Mouse (Mus musculus) CH12.LX (cell line): ENCODE measurements at regions not wholly inside any gene's neighbourhood (a gene's known extent, or its start where the extent isn't known, plus 50 kb on each side); places are given as distances from the start of the nearest gene placed in this dataset.

ENCODE experiments used
- DNase-seq: peaks from one replicate; pipeline ENCODE4 v3.0.0-alpha.2; 2013; ENCODE audit errors: extremely low read depth
- H3K27ac ChIP-seq: 2 replicates; pipeline ENCODE4 v1.5.1; 2012; ENCODE audit warnings: low read depth, mild to moderate bottlenecking, control low read depth, moderate library complexity; ENCODE audit not compliant: insufficient read depth
- H3K27me3 ChIP-seq: replicated peaks from 2 replicates; pipeline ENCODE3; 2012; ENCODE audit warnings: inconsistent platforms
- H3K36me3 ChIP-seq, 2 experiments: replicated peaks in 1 of 2; 2 replicates each; pipeline versions ENCODE3 to v1.6.1; 2012; ENCODE audit warnings: inconsistent platforms in 1 of 2, low read length in 1 of 2, mild to moderate bottlenecking in 1 of 2, mixed read lengths in 1 of 2, moderate library complexity in 1 of 2; ENCODE audit not compliant: control insufficient read depth in 1 of 2, insufficient read depth in 1 of 2
- H3K4me1 ChIP-seq, 2 experiments: 2 replicates each; pipeline ENCODE4 v1.6.1; 2012; ENCODE audit warnings: inconsistent platforms in 1 of 2, moderate library complexity in 1 of 2; ENCODE audit not compliant: insufficient read depth in 2 of 2, control insufficient read depth in 1 of 2
- H3K4me2 ChIP-seq: 2 replicates; pipeline ENCODE4 v1.6.1; 2012; ENCODE audit warnings: low read depth, mild to moderate bottlenecking, control low read depth; ENCODE audit not compliant: poor library complexity, insufficient read depth, severe bottlenecking
- H3K4me3 ChIP-seq, 3 experiments: fragments of 150-350 bp in 1 of 3; sonication (generic) in 1 of 3; replicated peaks in 1 of 3; 2 replicates each; pipeline versions ENCODE3 to v1.5.1; 2011 to 2012; ENCODE audit warnings: low read depth in 2 of 3, low read length in 2 of 3, mild to moderate bottlenecking in 2 of 3, moderate library complexity in 2 of 3, control low read depth in 1 of 3, improper control_type of control experiment in 1 of 3, inconsistent platforms in 1 of 3, mixed read lengths in 1 of 3; ENCODE audit not compliant: poor library complexity in 1 of 3
- H3K79me2 ChIP-seq: replicated peaks from 2 replicates; pipeline ENCODE4 v1.6.1; 2012; ENCODE audit warnings: mild to moderate bottlenecking, moderate library complexity; ENCODE audit not compliant: control insufficient read depth, poor library complexity, insufficient read depth, severe bottlenecking; ENCODE audit errors: extremely low read depth
- H3K9ac ChIP-seq: 2 replicates; pipeline ENCODE4 v1.6.1; 2012; ENCODE audit warnings: low read depth, mild to moderate bottlenecking, control low read depth, moderate library complexity; ENCODE audit not compliant: insufficient read depth
- H3K9me3 ChIP-seq: replicated peaks from 2 replicates; pipeline ENCODE3; 2012; ENCODE audit warnings: low read length, inconsistent platforms, mixed read lengths
- BHLHE40 ChIP-seq: IDR thresholded peaks from 2 replicates; pipeline ENCODE4 v1.6.1; 2011; ENCODE audit warnings: mild to moderate bottlenecking, low read depth, low read length, improper control_type of control experiment
- CHD2 ChIP-seq: IDR thresholded peaks from 2 replicates; pipeline ENCODE4 v1.6.1; 2011; ENCODE audit warnings: low read length, improper control_type of control experiment
- CTCF ChIP-seq, 2 experiments: IDR thresholded peaks in 1 of 2; conservative IDR thresholded peaks in 1 of 2; 2 replicates each; pipeline ENCODE4 v1.5.1; 2011 to 2012; ENCODE audit warnings: low read depth in 2 of 2, low read length in 2 of 2, improper control_type of control experiment in 1 of 2, inconsistent platforms in 1 of 2, mild to moderate bottlenecking in 1 of 2, moderate library complexity in 1 of 2
- EP300 ChIP-seq: IDR thresholded peaks from 2 replicates; pipeline ENCODE4 v1.6.1; 2011; ENCODE audit warnings: low read length, improper control_type of control experiment
- ETS1 ChIP-seq: conservative IDR thresholded peaks from 2 replicates; pipeline ENCODE4 v1.6.1; 2012; ENCODE audit warnings: low read depth, mild to moderate bottlenecking, inconsistent platforms, low read length, improper control_type of control experiment, moderate library complexity
- IRF4 ChIP-seq: IDR thresholded peaks from 2 replicates; pipeline ENCODE4 v1.6.1; 2014; ENCODE audit warnings: low read depth, mild to moderate bottlenecking, inconsistent platforms, low read length, improper control_type of control experiment
- JUN ChIP-seq: IDR thresholded peaks from 2 replicates; pipeline ENCODE4 v1.6.1; 2011; ENCODE audit warnings: low read depth, mild to moderate bottlenecking, low read length, improper control_type of control experiment, moderate library complexity; ENCODE audit not compliant: insufficient read depth
- JUND ChIP-seq: conservative IDR thresholded peaks from 2 replicates; pipeline ENCODE4 v1.6.1; 2011; ENCODE audit warnings: low read depth, low read length, improper control_type of control experiment
- KAT2A ChIP-seq: IDR thresholded peaks from 2 replicates; pipeline ENCODE4 v1.6.1; 2012; ENCODE audit warnings: low read length, improper control_type of control experiment, inconsistent platforms; ENCODE audit not compliant: insufficient replicate concordance
- MAFK ChIP-seq: IDR thresholded peaks from 2 replicates; pipeline ENCODE4 v1.6.1; 2011; ENCODE audit warnings: low read length, improper control_type of control experiment; ENCODE audit not compliant: insufficient replicate concordance
- MAX ChIP-seq: IDR thresholded peaks from 2 replicates; pipeline ENCODE4 v1.6.1; 2011; ENCODE audit warnings: low read length, improper control_type of control experiment
- MAZ ChIP-seq: IDR thresholded peaks from 2 replicates; pipeline ENCODE4 v1.6.1; 2012; ENCODE audit warnings: low read depth, mild to moderate bottlenecking, inconsistent platforms, low read length, improper control_type of control experiment, moderate library complexity
- MEF2A ChIP-seq: IDR thresholded peaks from 2 replicates; pipeline ENCODE4 v1.6.1; 2014; ENCODE audit warnings: low read depth, mild to moderate bottlenecking, inconsistent platforms, low read length, improper control_type of control experiment, borderline replicate concordance
- MYC ChIP-seq: IDR thresholded peaks from 2 replicates; pipeline ENCODE4 v1.6.1; 2011; ENCODE audit warnings: low read depth, mild to moderate bottlenecking, improper control_type of control experiment, low read length
- NELFE ChIP-seq: IDR thresholded peaks from 2 replicates; pipeline ENCODE4 v1.6.1; 2011; ENCODE audit warnings: low read depth, low read length, improper control_type of control experiment
- NRF1 ChIP-seq: IDR thresholded peaks from 2 replicates; pipeline ENCODE4 v1.6.1; 2014; ENCODE audit warnings: low read depth, mild to moderate bottlenecking, inconsistent platforms, low read length, improper control_type of control experiment, moderate library complexity
- PAX5 ChIP-seq: IDR thresholded peaks from 2 replicates; pipeline ENCODE4 v1.6.1; 2012; ENCODE audit warnings: low read length, inconsistent platforms, mixed read lengths
- RAD21 ChIP-seq: IDR thresholded peaks from 2 replicates; pipeline ENCODE4 v1.6.1; 2011; ENCODE audit warnings: low read depth, mild to moderate bottlenecking, low read length, improper control_type of control experiment, moderate library complexity
- SMC3 ChIP-seq: IDR thresholded peaks from 2 replicates; pipeline ENCODE4 v1.6.1; 2011; ENCODE audit warnings: low read depth, low read length, improper control_type of control experiment
- TBP ChIP-seq: conservative IDR thresholded peaks from 2 replicates; pipeline ENCODE4 v1.6.1; 2011; ENCODE audit warnings: low read depth, low read length, improper control_type of control experiment
- TCF12 ChIP-seq: IDR thresholded peaks from 2 replicates; pipeline ENCODE4 v1.6.1; 2014; ENCODE audit warnings: low read depth, mild to moderate bottlenecking, inconsistent platforms, low read length, improper control_type of control experiment
- UBTF ChIP-seq: IDR thresholded peaks from 2 replicates; pipeline ENCODE4 v1.6.1; 2012; ENCODE audit warnings: low read depth, mild to moderate bottlenecking, inconsistent platforms, low read length, improper control_type of control experiment, moderate library complexity
- USF1 ChIP-seq: IDR thresholded peaks from 2 replicates; pipeline ENCODE4 v1.6.1; 2014; ENCODE audit warnings: low read depth, mild to moderate bottlenecking, inconsistent platforms, low read length, improper control_type of control experiment
- dilution Hi-C: fragments of 300-500 bp; cut with MboI; formaldehyde crosslinking; loops from 2 replicates; pipeline ENCODE4 v1.14.3; 2020; ENCODE audit warnings: low sequenced_read_pairs; ENCODE audit not compliant: extremely low pct_unique_long_range_greater_than_20kb, extremely low pct_ligation_motif_present
- in situ Hi-C: fragments of 300-500 bp; cut with MboI; formaldehyde crosslinking; loops from 3 replicates; pipeline ENCODE4 v1.14.3; 2019; ENCODE audit warnings: low sequenced_read_pairs, low pct_ligation_motif_present, low pct_unique_long_range_greater_than_20kb, mixed read lengths

DNA sequence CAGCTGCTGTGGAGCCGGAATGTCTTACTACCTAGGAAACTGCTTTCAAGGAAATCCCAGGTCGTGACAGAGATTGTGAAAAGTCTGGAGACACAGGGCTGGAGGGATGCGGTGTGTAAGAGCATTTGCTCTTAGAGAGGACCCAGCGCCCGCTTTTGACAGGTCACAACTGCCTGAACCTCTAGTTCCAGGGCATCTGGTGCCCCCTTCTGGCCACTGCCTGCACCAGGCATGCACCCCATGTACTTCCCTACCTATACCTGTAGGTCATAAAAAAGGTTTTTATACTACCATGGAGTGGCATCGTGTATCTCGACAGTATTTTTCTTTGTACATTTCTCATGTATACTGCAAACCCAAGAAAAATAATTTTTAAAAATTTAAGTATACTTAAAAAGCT lies 314.0 kb downstream of the Bbx start:
- Histone ChIP-seq H3K4me1 (peaks cover 5 to 10% of the 10 kb centered on the region in 2 experiments), H3K27me3 (no peaks in the 10 kb centered on the region), H3K4me3 (no peak overlapping the region), H3K36me3 (no peaks in the 10 kb centered on the region), H3K79me2 (no peaks in the 10 kb centered on the region), H3K9me3 (no peaks in the 10 kb centered on the region), H3K9ac (no peak overlapping the region), H3K27ac (no peak overlapping the region), H3K4me2 (no peak overlapping the region)
- DNase-seq = peak; percentile 43
- no peak for TF ChIP-seq TCF12
- no peak for TF ChIP-seq MAFK
- TF ChIP-seq NRF1 = no peak
- peak; percentile 26 to 65; a peak in 2 of 4 replicates for TF ChIP-seq CTCF (conservative IDR thresholded peaks at IDR 0.05 in 1 of 2, IDR thresholded peaks at IDR 0.05 in 1 of 2; ENCODE audit: low read depth in 2 of 2, low read length in 2 of 2)
- no peak for TF ChIP-seq MAX
- no peak for TF ChIP-seq MAZ
- TF ChIP-seq USF1 = no peak
- TF ChIP-seq JUN = no peak
- TF ChIP-seq RAD21 = peak; percentile 66
- no peak for TF ChIP-seq MEF2A
- TF ChIP-seq SMC3 = peak; percentile 57
- no peak for TF ChIP-seq IRF4
- dilution Hi-C loops = no loop called here
- in situ Hi-C loops = no loop called here

DNA sequence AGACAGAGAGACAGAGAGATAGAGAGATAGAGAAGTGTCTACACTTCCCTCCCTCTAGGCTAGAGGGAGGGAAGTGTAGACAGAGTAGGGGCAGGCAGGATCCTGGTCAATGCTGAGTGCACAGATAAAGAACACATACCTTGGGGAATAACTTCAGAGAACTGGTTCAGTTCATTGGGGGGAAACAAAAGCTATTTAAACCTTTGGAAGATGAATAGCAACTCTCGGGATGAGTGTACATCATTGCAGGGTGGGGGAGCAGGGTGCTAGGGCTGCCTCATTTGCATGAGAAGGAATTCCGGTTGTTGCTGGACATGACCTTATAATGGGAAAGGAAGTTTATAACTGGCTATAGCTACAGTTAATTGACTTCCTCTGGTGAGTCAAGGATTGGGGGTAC lies 309.7 kb downstream of the Bbx start:
- Histone ChIP-seq H3K4me2 (no peak overlapping the region), H3K4me1 (peaks cover 5 to 10% of the 10 kb centered on the region in 2 experiments), H3K9ac (no peak overlapping the region), H3K9me3 (no peaks in the 10 kb centered on the region), H3K36me3 (no peaks in the 10 kb centered on the region), H3K4me3 (no peak overlapping the region), H3K27me3 (no peaks in the 10 kb centered on the region), H3K79me2 (no peaks in the 10 kb centered on the region), H3K27ac (no peak overlapping the region)
- TF ChIP-seq KAT2A (no peak), CTCF (conservative IDR thresholded peaks at IDR 0.05 in 1 of 2, IDR thresholded peaks at IDR 0.05 in 1 of 2; ENCODE audit: low read depth in 2 of 2, low read length in 2 of 2) (no peak), EP300 (peak; percentile 70), JUND (peak; percentile 65), TBP (no peak), MYC (no peak), TCF12 (0 out of 2 replicates have a peak, but pooled peaks have one; percentile 16), MEF2A (peak; percentile 58; the same call in 1 of the 2 replicates), UBTF (no peak), IRF4 (peak; percentile 85; the same call in 1 of the 2 replicates), ETS1 (peak; percentile 17; the same call in 1 of the 2 replicates), SMC3 (no peak), PAX5 (no peak), BHLHE40 (0 out of 2 replicates have a peak, but pooled peaks have one; percentile 17), CHD2 (0 out of 2 replicates have a peak, but pooled peaks have one; percentile 29), NELFE (no peak)
- in situ Hi-C loops = no loop called here
- dilution Hi-C loops = no loop called here
- peak; percentile 11 for DNase-seq
